29 mouse cellular contexts compared by ENCODE assay signal in the genomic region with DNA sequence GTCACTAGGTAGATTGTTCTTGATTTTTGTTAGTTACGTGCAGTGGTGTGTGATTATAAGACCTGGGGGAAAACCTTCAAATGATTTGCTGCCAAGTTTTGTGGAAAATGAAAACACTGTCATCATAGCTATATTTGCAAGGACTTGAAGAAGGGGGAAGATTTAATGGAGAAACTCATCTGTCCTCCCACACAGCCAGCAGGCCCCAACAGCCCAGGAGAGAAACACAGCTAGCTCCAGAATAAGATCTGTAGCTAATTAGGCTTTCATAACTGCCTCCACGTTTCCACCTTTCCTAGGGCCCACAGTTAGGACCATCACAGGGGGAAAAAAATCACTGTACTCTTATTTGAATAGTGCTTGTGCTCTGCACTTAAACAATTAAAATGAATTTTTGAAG. TPM values are rescaled to one million over a fixed set of nuclear protein-coding genes. Genes with fewer than 3 reads are reported as not detected.
DNase-seq lines count a peak whose midpoint lies in the region; ATAC-seq and TF ChIP-seq lines count a peak whose summit lies in the region.
"Had no signal": no experiment of that assay in that cellular context is flagged by ENCODE, and none has a peak within 500 bp of the region (broad histone marks: within the 10 kb centered on the region; RNA-seq: fewer than 3 reads in every experiment).

No protein-coding gene starts in this region.

- TF ChIP-seq POLR2A in cortical plate, adult 2 months (IDR thresholded peaks at IDR 0.05; ENCODE audit: extremely low read depth, insufficient read depth, low read length): no peak
- TF ChIP-seq POLR2A in lung, adult 2 months (IDR thresholded peaks at IDR 0.05; ENCODE audit: borderline replicate concordance, extremely low read depth, low read depth, low read length): no peak

- no peak for TF ChIP-seq CTCF in cortical plate, adult 2 months (IDR thresholded peaks at IDR 0.05; ENCODE audit: extremely low read depth, insufficient read depth, low read length)
- no peak for TF ChIP-seq CTCF in lung, adult 2 months (IDR thresholded peaks at IDR 0.05; ENCODE audit: insufficient read depth, low read length)

- ATAC-seq in frontal cortex, adult (ENCODE audit: low TSS enrichment): peak; percentile 90
- ATAC-seq: forebrain, embryonic 14.5 days; intestine, postnatal 0 days had no signal

- no peak for DNase-seq in frontal cortex, postnatal 14 days (ENCODE audit: low spot score in 2 of 2)
- peak; percentile 43 for DNase-seq in left cerebral cortex, adult 11 months (ENCODE audit: low spot score)
- no peak for DNase-seq in left cerebral cortex, postnatal 4 days
- peak; percentile 41 to 43 for DNase-seq in left cerebral cortex, postnatal 36 days (ENCODE audit: low spot score in 2 of 2)
- no peak for DNase-seq in spleen, postnatal 14 days (ENCODE audit: low spot score in 2 of 2)
- DNase-seq in lung, adult 2 months: no peak
- DNase-seq: adrenal gland, postnatal 10 days; cerebellum, adult 18-20 months; cerebellum, postnatal 10 days; heart, postnatal 10 days; kidney, adult 9 months; kidney, postnatal 10 days; liver, embryonic 13.5 days; lung, adult 18-20 months; lung, postnatal 10 days; midbrain, embryonic 14.5 days; retina, postnatal 1 day; thymus, adult 2 months; thymus, postnatal 36 days had no signal

- H3K4me1 ChIP-seq in cortical plate, adult 2 months (ENCODE audit: control insufficient read depth, insufficient read depth, low read length): peaks cover 7% of the 10 kb centered on the region; the same call in 1 of the 2 replicates
- peaks cover 3% of the 10 kb centered on the region; the same call in 1 of the 2 replicates for H3K4me1 ChIP-seq in lung, adult 2 months (ENCODE audit: control insufficient read depth, insufficient read depth, low read length)
- H3K4me1 ChIP-seq: limb, embryonic 15.5 days; liver, embryonic 13.5 days had no signal

- 84% methylated on average over 2 of the region's 2 CpGs for WGBS in lung, adult 2 months

- intact Hi-C loops in left cerebral cortex, postnatal 4 days (cut with DNase I): no loop called here
- intact Hi-C loops in left cerebral cortex, postnatal 36 days (cut with DNase I): loop anchor here (5.0 kb wide), 1 partner anchor 67 kb away; no protein-coding TSS in a partner anchor

- H3K27ac ChIP-seq in cortical plate, adult 2 months (ENCODE audit: insufficient read depth, low read length): peak overlapping the region; percentile 45; the same call in 1 of the 2 replicates
- H3K27ac ChIP-seq: heart, embryonic 13.5 days; hindbrain, embryonic 14.5 days; limb, embryonic 10.5 days; limb, embryonic 15.5 days; liver, embryonic 13.5 days had no signal

- H3K4me3 ChIP-seq in cortical plate, adult 2 months (ENCODE audit: insufficient read depth, low read length): no peak overlapping the region
- H3K4me3 ChIP-seq in lung, adult 2 months (replicated peaks; ENCODE audit: extremely low read depth, low read depth, low read length): no peak overlapping the region
- H3K4me3 ChIP-seq: heart, embryonic 13.5 days; limb, embryonic 10.5 days; limb, embryonic 15.5 days; liver, embryonic 13.5 days had no signal

RNA-seq across cellular contexts. Expression of gene Lmcd1, which starts 10.5 kb away (rescaled TPM):
- 1 to 10 TPM; 5.5 TPM for total RNA-seq in left cerebral cortex, postnatal 4 days (2021)
- polyA plus RNA-seq in cortical plate, adult 2 months (2012; rRNA removed): 8.3 and 9.3 TPM in 2 replicates
- total RNA-seq in left cerebral cortex, postnatal 36 days (2021): 10 to 100 TPM in 1 of 2 experiments, 1 to 10 TPM in 1; 9.4 to 11.6 TPM
- polyA plus RNA-seq in lung, adult 2 months (2012; rRNA removed): 11.9 and 13.6 TPM in 2 replicates
- total RNA-seq: monocyte, adult 5-6 weeks had no signal
- polyA plus RNA-seq: G1E had no signal

Comparison
In these comparisons a context has a peak if more than half of its experiments do, and no peak if none do; other contexts are left out.
1. DNase-seq: peak in left cerebral cortex, adult 11 months (single experiment) and left cerebral cortex, postnatal 36 days (2 of 2); none in frontal cortex, postnatal 14 days (0 of 2), left cerebral cortex, postnatal 4 days (single experiment), spleen, postnatal 14 days (0 of 2) and lung, adult 2 months (single experiment).